Mouse (Mus musculus): ENCODE measurements around the gene Gm28047.

- no peak for TF ChIP-seq CTCF (IDR thresholded peaks at IDR 0.05; ENCODE audit: low read depth, low read length)
- no peak for TF ChIP-seq POLR2A (IDR thresholded peaks at IDR 0.05; ENCODE audit: insufficient read depth, low read length)
Observed at GRCm38 (mm10) chr15:102506464-102506830, 118.4 kb downstream of the Gm28047 start.
